Mouse (Mus musculus) kidney, adult 11 months (tissue): ENCODE results near the gene Gys1.

Experiments
- DNase-seq: peaks from one replicate; pipeline ENCODE4 v3.0.0; 2022

The Gys1 gene

DNA sequence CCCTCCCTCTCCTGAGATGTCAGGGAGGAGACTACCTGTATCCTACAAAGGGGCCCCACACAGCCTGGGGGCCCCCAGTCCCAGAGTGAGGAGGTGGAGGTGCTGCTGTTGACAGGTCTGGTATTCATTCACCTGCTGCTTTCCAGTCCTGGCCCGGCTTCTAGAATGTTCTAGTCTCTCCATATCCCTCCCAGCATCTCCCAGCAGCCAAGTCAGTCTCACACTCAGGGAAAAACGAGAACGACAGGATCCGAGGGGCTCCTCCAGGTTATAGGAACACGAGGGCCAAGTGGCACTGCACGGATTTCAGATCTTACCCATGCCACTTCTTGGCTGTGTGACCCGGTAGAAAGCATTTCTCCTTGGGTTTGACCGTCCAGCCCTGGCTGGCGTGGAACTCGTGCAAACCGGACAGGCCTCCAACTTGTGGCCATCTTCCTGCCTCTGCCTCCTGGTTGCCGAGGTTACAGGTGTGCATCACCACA, 19.9 kb upstream of the Gys1 start:
- DNase-seq, result no peak

- DNase-seq, result no peak
These were observed 19.0 kb upstream of the Gys1 start for GRCm38 (mm10) chr7:45415636-45416035.

DNA sequence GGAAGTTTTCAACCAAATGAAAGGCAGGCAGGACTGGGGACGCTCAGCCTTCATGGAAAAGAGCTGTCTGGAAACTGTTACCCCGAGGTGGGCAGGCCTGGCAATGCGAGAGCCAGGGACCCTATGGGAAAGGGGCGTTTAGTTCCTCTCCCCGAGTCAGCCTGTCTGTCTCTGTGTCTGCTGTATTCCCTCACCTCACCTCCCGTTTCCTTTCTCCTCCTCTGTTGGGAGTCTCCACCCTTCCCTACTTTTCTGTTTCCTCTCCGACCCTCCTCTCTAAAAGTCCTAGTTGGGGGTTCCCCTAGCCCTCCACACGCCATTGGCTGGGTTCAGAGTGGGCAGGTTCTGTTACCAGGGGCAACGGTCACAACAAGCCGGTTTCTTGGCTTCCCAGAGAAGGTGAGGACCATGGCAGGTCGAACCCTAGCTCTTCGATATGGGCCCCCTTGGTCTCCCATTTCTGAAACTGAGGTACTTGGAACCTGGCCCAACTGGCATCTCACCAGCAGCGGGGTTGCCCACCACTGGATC, 16.6 kb upstream of the Gys1 start:
- no peak for DNase-seq

- DNase-seq, result no peak
These were observed 14.6 kb upstream of the Gys1 start for GRCm38 (mm10) chr7:45419859-45420614.

DNA sequence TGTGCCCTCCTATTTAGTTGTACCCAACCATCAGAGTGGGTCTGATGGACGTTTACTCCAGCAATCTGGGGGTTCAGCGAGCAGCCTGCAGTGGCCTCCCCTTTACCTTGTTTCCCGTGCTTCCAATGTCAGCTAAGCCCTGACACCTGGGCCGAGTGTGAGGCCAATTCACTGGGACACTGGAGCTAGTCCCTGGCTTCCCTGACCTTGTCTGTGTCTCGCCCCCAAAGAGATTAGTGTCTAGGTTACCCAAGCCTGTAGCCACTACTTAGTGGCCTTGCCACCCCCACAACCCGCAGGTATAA, 14.1 kb upstream of the Gys1 start, which contains the start of gene Lhb:
TSS of gene Lhb (plus strand) at position 206 of the 305 bp plus-strand sequence.
- no peak for DNase-seq

DNA sequence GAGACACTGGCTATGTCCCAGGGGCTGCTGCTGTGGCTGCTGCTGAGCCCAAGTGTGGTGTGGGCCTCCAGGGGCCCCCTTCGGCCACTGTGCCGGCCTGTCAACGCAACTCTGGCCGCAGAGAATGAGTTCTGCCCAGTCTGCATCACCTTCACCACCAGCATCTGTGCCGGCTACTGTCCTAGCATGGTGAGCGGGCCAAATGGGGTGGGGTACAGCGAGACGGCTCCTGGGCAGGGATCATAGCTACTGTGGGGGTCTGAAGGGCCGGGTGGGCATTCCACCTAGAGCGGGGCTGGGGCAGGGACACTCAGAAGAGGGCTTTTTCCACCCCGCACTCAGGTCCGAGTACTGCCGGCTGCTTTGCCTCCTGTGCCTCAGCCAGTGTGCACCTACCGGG, 13.4 kb upstream of the Gys1 start:
- DNase-seq, result no peak

DNA sequence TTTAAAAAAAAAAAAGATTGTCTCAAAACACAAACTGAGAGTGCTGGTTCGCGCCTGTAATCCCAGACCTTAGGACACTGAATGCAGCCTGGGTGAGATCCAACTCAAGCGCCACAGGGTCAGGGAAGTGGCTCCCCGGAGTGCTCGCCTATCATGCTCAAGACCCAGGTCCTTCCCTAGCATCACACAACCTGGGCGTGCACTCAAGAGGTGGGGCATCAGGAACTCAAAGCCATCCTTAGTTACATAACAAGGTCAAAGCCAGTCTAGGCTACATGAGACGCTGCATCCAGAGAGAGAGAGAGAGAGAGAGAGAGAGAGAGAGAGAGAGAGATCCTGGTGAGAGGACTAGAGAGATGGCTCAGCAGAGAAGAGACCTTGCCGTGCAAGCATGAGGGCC, 8.1 kb upstream of the Gys1 start:
- DNase-seq, result no peak

- no peak for DNase-seq
These were observed 825 bp upstream of the Gys1 start for GRCm38 (mm10) chr7:45433835-45434202.

GRCm38 (mm10) chr7:45435038-45435437, 394 bp downstream of the Gys1 start:
- no peak for DNase-seq

GRCm38 (mm10) chr7:45436444-45436843, 1.8 kb downstream of the Gys1 start:
- no peak for DNase-seq

DNA sequence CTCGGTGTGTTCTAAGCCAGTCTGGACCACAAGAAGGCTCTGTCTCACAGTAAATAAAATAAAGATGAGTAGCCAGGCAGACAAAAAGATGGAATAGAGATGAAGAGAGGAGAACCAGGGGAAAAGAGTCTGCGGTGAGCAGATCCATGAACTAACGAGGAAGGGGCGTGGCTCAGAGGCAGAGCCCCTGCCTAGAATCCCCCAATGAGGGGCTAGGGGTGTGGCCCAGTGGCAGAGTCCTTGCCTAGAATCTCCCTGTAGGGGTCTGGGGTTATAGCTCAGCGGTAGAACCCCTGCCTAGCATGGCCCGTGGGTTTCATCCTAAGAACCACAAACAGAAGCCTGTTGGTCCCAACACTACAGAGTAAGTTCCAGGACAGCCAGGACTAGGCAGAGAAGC, 2.4 kb downstream of the Gys1 start:
- DNase-seq, result no peak

DNA sequence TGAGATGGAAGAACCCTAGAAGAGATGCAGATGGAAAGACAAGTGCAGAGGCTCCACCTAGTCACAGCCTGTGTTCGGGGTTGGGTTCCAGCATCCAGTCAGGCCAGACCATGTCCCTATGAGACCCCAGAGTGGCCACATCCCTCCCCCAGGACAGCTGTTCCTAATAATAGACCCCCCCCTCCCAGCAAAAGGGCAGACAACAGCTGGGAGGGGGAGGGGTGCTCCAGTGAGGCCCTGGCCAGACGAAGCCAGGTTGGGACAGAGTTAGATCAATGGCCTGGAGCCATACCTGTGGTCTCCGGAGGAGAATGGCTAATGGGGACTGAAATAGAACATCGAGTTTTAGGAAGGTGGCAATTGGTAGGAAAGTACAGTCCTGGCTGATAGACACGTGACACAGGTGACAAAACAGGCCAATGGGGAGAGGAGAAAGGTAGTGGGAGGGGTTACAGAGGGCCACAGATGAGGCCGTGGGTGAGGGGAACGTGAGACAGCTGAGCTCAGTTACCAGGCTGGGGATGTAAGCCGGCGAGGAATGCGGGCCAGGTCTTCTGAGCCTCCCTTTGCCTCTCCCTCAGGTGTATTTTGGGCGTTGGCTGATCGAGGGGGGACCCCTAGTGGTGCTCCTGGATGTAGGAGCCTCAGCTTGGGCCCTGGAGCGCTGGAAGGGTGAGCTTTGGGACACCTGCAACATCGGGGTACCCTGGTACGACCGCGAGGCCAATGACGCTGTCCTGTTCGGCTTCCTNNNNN, 3.1 kb downstream of the Gys1 start, which contains the start of gene Ruvbl2:
TSS of gene Ruvbl2 (minus strand) at position 576 of the 756 bp plus-strand sequence.
- peak; percentile 69 for DNase-seq

DNA sequence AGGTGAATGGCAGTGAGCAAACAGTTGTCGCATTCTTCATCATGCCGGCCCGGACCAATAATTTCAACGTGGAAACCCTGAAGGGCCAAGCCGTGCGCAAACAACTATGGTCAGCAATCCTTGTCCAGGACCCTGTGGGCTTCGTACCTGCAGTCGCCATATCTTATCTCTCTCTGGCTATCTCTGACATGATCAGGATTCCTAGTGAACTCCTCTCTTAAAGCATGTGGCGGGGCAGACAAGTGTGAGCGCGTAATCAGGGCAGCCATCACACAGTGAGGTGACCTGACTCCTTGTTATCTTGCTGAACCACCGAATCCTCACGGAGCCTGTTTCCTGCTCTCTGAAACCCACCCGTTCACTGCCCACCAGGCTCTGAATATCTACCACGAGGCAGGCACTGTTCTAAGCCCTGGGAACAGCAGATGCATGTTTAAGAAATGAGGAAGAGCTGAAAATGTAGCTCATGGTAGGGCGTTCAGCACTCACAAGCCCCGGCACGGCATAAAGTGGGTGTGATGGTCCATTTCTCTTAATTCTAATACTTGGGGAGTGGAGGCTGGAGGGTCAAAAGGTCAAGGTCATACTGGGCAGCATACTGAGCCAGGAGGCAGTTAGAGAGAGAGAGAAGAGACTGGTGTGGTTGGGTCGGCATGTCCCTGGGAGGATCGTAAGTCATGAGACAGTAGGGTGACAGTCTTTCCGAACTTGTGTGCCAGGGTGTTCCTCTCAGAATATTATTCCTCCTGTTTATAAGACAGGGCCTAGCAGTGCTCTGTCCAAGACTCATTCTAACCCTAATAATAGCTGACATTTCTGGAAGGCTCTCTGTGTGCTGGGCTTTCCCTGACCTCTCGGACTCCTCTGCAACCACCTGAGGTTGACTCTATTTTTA, 9.1 kb downstream of the Gys1 start:
- DNase-seq, result no peak

GRCm38 (mm10) chr7:45446589-45446988, 11.9 kb downstream of the Gys1 start:
- DNase-seq, result no peak

- peak; percentile 23 for DNase-seq
These were observed 12.8 kb downstream of the Gys1 start for GRCm38 (mm10) chr7:45447325-45447990.

DNA sequence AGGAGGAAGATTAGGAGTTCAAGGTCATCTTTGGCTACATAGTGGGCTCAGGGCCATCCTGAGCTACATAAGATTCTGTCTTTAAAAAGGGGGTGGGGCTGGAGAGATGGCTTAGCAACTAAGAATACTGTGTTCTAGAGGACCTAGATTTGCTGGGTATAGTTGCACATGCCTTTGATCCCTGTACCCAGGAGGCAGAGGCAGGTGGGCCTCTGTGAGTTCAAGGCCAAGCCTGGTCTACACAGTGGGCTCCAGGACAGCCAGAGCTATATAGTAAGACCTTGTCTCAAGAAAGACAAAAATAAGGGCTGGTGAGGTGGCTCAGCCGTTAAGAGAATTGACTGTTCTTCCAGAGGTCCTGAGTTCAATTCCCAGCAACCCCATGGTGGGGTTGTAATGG, 15.3 kb downstream of the Gys1 start:
- DNase-seq, result no peak

- DNase-seq, result peak; percentile 68
These were observed 16.8 kb downstream of the Gys1 start for GRCm38 (mm10) chr7:45451344-45451982.

GRCm38 (mm10) chr7:45454971-45455370, 20.3 kb downstream of the Gys1 start:
- DNase-seq, result no peak

DNA sequence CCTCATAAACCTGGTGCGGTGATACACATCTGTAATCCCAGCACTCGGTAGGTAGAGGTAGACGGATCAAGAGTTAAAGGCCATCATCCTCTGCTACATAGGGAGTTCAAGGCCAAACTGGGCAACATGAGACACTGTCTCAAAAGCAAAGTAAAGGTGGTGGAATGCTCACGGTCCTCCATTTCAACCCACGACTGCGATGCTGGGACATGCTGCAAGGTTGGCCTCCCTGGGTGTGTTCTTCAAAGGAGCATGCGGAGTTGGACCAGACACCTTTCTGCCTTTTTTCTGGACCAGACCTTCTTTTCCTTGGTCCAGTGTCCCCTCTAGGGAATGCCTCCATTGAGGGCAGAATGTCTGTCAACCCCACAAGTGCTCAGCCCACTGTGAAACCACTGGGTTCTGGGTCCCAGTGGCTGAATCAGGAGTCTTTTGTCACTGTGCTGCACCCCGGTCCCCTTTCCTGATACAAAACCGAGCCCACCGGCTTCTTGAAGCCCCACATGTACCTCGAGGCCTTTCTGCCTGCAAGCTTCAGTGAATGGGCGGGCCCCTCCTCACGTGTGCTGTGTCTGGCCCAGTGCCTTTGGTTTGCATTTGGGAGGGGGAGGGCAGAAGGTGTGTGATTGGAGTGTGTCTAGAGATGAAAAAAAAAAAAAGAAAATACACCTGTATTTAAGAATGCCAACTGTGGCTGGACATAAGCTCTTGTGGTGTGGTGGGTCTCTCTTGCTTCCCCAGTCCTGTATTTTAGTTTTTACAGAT, 21.5 kb downstream of the Gys1 start:
- DNase-seq, result no peak

DNA sequence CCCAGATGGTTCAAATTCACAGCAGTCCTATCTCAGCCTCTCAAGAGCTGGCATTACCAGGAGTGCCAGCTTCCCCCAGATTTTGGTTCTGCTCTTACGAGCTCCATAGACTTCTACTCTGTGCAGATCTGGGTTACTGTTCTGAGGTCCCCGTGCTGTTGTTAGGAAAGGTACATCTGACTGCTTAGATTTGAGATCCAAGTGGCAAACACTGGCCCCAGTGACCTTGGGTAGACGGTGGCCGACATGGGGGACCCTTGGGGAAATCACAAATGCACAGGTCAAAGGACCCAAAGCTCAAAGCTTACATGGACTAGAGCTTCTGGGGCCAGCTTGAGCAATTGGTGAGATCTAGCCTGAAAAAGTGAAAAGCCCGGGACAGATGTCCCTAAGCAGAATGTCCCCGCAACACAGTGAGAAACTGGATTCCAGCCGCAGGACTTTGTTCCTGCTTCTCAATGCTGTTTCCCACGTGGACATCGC, 22.1 kb downstream of the Gys1 start:
- DNase-seq, result no peak
